Mouse (Mus musculus): ENCODE results near the gene Uvrag. TPM values are rescaled to one million over a fixed set of nuclear protein-coding genes. Genes with fewer than 3 reads are reported as not detected.

Gene Uvrag
- total and polyA plus RNA-seq, 3 experiments: 18.5 to 50.4 (median 30.0) TPM

GRCm38 (mm10) chr7:99139841-99140491 lies 975 bp downstream of the Uvrag start:
- peak; percentile 51 for DNase-seq

GRCm38 (mm10) chr7:99137541-99137940 lies 3.4 kb downstream of the Uvrag start:
- DNase-seq: no peak

- DNase-seq: no peak
These were observed 4.2 kb downstream of the Uvrag start for GRCm38 (mm10) chr7:99136789-99137188.

GRCm38 (mm10) chr7:99133811-99134402 lies 7.0 kb downstream of the Uvrag start:
- DNase-seq: no peak

- no peak for DNase-seq
These were observed 8.3 kb downstream of the Uvrag start for GRCm38 (mm10) chr7:99132597-99132996.

- no peak for DNase-seq
These were observed 9.1 kb downstream of the Uvrag start for GRCm38 (mm10) chr7:99131819-99132353.

GRCm38 (mm10) chr7:99128965-99129364 lies 12.0 kb downstream of the Uvrag start:
- DNase-seq: no peak

GRCm38 (mm10) chr7:99128020-99128950 lies 12.7 kb downstream of the Uvrag start:
- DNase-seq: no peak

- no peak for DNase-seq
These were observed 14.9 kb downstream of the Uvrag start for GRCm38 (mm10) chr7:99126057-99126456.

- DNase-seq: no peak
These were observed 18.3 kb downstream of the Uvrag start for GRCm38 (mm10) chr7:99122651-99123050.

GRCm38 (mm10) chr7:99120865-99121521 lies 19.9 kb downstream of the Uvrag start:
- no peak for DNase-seq

- no peak for DNase-seq
These were observed 20.9 kb downstream of the Uvrag start for GRCm38 (mm10) chr7:99120082-99120481.

- no peak for DNase-seq
These were observed 24.2 kb downstream of the Uvrag start for GRCm38 (mm10) chr7:99116781-99117180.

- DNase-seq: no peak
These were observed 26.8 kb downstream of the Uvrag start for GRCm38 (mm10) chr7:99114006-99114726.

- DNase-seq: no peak
These were observed 33.4 kb downstream of the Uvrag start for GRCm38 (mm10) chr7:99107566-99107965.

- DNase-seq: peak; percentile 33
These were observed 34.1 kb downstream of the Uvrag start for GRCm38 (mm10) chr7:99106714-99107270.

GRCm38 (mm10) chr7:99101767-99102593 lies 39.0 kb downstream of the Uvrag start:
- no peak for DNase-seq

- DNase-seq: no peak
These were observed 39.9 kb downstream of the Uvrag start for GRCm38 (mm10) chr7:99101076-99101475.

GRCm38 (mm10) chr7:99100573-99100972 lies 40.4 kb downstream of the Uvrag start:
- DNase-seq: no peak

- no peak for DNase-seq
These were observed 40.9 kb downstream of the Uvrag start for GRCm38 (mm10) chr7:99100087-99100486.

Measured in adrenal gland, adult 2 months (tissue).